Mouse (Mus musculus) left cerebral cortex, postnatal 25 days (tissue): ENCODE measurements around the gene Gm10271. TPM values are rescaled to one million over a fixed set of nuclear protein-coding genes. Genes with fewer than 3 reads are reported as not detected.
A peak's percentile ranks its signal among the peaks of the same experiment; 100 is the strongest.

Source experiments
- DNase-seq, 2 experiments: peaks; one replicate each; pipeline ENCODE4 v3.0.0; 2022; ENCODE audit warnings: low spot score in 2 of 2, mixed read lengths in 1 of 2
- intact Hi-C: fragments of 180-260 bp; cut with DNase I; formaldehyde crosslinking; loops from one replicate; pipeline ENCODE4 v1.15.1; 2025
- total RNA-seq, 2 experiments: library from RNA; stranded (reverse); gene quantifications; 2 replicates each; pipeline ENCODE4 v1.2.3; 2021

Gm10271 gene
- total RNA-seq, 2 experiments from 2014 or later: not detected

DNA sequence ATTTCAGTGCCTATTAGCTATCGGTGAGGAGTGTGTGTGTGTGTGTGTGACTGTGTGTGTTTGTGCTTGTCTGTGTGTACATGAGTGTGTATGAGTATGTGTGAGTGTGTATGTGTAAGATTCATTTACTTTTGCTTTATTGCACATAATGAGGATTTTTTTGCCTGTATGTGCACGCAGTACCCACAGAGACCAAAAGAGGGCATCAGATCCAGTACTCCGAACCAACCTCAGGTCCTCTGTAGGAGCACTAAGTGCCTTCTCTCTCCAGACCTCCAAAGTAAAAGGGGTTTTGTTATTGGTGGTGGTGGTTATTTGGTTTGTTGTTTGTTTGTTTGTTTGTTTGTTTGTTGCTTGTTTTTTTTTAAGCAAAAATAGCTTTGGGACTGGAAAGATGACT is 8.5 kb upstream of the Gm10271 start:
- intact Hi-C loops: no loop called here

DNA sequence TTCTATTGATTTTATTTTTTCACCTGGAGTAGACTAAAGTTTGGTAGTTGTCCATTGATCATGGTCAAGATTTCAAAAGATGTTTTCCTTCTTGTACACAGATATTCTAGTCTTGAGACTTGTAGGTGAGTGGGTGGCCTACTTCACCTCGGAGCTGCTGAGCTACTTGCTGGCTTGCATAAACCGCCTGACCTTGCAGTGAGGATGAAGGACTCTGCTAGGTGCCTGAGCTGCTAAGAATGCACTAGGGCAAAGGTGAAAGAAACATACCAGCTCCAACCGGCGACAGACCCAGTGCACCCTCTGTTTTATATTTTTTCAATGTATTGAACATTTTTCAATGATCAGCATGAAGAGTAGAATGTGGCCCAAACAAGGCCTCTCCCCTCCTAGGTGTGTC is 7.9 kb upstream of the Gm10271 start:
- intact Hi-C loops: no loop called here
- no peak for DNase-seq

More for the DNA sequence above, 8.5 kb upstream of the Gm10271 start:
- DNase-seq: no peak

GRCm38 (mm10) chr10:116978841-116979240 is 6.4 kb upstream of the Gm10271 start:
- intact Hi-C loops: no loop called here
- DNase-seq: no peak

DNA sequence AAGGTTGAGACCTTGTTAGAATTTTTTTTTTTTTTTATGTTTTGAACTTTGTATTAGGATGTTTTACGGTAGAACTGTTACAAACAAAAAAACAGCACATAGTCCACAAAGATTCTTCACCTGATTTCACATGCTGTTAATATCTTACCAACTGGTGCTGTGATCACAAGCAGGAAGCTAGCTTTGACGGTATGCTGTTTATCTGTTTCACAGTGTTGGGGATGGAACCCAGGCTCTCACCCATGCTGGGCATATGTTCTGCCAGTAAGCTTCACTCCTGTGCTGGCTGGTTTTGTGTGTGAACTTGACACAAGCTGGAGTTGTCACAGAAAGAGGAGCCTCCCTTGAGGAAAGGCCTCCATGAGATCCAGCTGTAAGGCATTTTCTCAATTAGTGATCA is 5.4 kb upstream of the Gm10271 start:
- no peak for DNase-seq
- intact Hi-C loops: no loop called here

GRCm38 (mm10) chr10:116977455-116977854 is 5.0 kb upstream of the Gm10271 start:
- intact Hi-C loops: no loop called here
- no peak for DNase-seq

GRCm38 (mm10) chr10:116968741-116969140 is 3.7 kb downstream of the Gm10271 start:
- intact Hi-C loops: no loop called here
- DNase-seq: no peak

- no peak for DNase-seq
- intact Hi-C loops: no loop called here
Observed at GRCm38 (mm10) chr10:116966065-116966464, 6.3 kb downstream of the Gm10271 start.

DNA sequence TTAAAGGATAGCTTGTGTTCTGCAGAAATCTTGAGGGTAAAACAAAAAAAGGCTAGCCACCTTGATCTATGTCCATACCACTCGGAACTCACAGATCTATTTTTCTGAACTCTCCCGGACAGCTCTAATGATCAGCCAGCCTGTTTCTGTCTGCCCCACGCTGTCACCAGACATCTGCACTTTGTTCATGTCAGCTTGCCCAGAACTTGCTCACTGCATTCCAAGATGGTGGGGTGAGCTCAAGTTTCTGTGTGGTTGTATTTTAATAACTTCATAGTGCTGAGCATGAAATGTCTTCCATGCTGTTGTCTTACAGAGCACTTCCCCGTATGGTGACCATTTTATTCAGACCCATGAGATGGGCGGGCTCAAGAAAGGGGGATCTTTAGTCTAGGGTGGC is 7.1 kb downstream of the Gm10271 start:
- no peak for DNase-seq
- intact Hi-C loops: no loop called here

- intact Hi-C loops: no loop called here
- DNase-seq: no peak
Observed at GRCm38 (mm10) chr10:116964571-116964970, 7.8 kb downstream of the Gm10271 start.

GRCm38 (mm10) chr10:116964084-116964483 is 8.3 kb downstream of the Gm10271 start:
- no peak for DNase-seq
- intact Hi-C loops: no loop called here

GRCm38 (mm10) chr10:116962803-116963202 is 9.6 kb downstream of the Gm10271 start:
- intact Hi-C loops: no loop called here
- DNase-seq: no peak

DNA sequence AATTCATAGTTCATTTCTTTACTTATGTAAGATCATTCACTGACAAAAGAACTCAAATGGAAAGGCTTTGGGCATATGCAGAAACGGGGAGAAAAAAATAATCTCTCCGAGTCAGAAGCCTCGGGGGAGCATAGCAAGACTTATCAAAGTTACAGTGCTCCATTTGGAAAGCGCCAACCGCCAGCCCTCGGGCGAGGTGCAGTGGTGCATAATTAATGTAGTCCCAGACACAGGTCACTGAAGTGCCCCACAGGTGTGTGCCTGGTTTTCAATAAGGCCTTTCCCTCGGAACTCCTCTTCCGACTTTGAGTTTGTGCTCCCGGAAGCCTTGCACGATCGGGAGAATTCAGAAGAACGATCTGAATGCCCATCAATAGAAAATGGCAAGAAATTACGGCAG is 10.3 kb downstream of the Gm10271 start:
- intact Hi-C loops: no loop called here
- DNase-seq: no peak

DNA sequence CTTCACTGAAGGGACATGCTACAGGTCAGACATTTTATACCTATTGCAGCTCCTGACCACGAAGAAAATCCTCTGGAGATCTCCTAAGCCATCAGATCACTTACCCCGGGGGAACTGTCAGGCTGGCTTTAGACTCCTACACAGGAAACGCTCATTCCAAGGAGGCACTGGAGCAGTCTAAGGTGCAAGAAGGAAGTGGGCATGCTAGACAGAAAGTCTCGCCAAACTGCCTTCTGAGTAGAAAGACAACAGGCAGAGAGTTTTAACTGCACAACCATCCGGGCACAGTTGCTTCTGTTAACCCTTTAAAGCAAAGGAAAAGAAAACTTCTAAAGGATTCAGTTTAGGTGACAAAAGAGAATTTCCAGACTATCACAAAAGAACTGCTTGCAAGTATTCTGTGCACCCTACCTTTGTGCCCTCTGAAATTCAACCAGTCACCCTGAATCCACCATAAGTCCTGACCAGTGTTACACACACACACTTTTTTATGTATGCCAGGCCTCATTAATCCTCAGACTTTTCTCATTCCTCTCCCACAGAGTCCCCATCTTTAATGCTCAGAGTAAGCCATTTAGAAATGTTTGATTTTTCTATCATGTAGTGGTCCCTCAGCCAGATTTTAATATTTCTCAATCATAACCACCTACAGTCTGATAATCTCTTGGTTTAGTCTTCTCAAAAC is 14.4 kb downstream of the Gm10271 start:
- intact Hi-C loops: loop anchor here (10.0 kb wide), 1 partner anchor 257 kb away; no protein-coding TSS in a partner anchor

DNA sequence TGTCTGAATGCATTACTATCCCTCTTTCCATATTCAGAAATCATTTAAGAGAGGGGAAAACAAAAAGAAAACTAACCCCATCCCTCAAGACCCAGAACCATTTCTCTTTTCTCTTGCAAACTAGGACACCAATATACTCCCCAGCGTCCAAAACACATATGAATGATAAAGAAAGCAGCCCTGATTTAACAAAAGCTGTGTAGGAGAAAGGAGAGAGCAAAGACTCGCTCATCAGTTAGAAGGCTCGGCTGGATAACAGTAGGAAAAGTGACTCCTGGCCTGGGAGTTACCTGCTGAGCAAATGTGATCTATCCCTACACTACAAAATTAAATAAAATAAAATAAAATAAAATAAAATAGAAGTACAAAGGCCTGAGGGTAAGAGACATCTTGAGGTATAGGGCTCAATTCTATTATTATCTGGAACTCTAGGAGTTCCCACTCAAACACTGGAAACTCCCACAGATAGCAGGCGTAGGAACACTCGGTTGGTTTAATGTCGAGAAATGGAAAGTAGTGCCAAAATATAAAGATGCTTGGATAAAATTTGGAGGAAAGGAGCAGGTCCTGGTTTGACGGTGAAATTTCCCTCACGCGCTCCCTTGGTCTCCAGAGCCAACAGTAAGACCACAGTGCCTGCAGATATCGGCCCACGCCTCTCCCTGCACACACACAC is 15.8 kb downstream of the Gm10271 start:
- DNase-seq: peak in 1 of 2 experiments; percentile 55
- intact Hi-C loops: loop anchor here (10.0 kb wide), 1 partner anchor 258 kb away; no protein-coding TSS in a partner anchor

More for the DNA sequence above, 14.4 kb downstream of the Gm10271 start:
- DNase-seq: no peak

DNA sequence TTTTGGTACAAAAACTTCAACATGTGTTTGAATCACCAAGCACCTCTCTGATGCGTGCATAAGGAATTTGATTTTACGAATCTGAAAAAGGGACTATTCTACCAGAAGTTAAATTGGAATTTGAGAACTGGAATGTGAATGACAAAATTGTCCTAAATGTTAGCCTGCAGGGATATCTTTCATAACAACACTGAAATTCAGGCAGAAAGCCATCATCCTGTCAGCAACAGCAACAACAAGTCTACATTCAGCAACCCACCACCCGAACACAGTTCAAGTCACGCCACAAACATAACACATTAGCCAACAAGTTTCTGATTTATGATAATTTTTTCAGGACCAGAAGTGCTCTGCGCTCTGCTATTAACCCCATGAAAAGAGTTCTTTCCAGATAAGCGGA is 17.2 kb downstream of the Gm10271 start:
- DNase-seq: no peak
- intact Hi-C loops: loop anchor here (10.0 kb wide), 1 partner anchor 260 kb away; no protein-coding TSS in a partner anchor

- no peak for DNase-seq
- intact Hi-C loops: loop anchor here (5.0 to 10.0 kb wide), 2 partner anchors 61 to 264 kb away; no protein-coding TSS in a partner anchor
Observed at GRCm38 (mm10) chr10:116950886-116951285, 21.5 kb downstream of the Gm10271 start.

GRCm38 (mm10) chr10:116950009-116950769 is 22.2 kb downstream of the Gm10271 start, which contains the start of gene Rab3ip:
Gene Rab3ip (minus strand): TSS chr10:116950769.
- intact Hi-C loops: loop anchor here (5.0 to 10.0 kb wide), 2 partner anchors 62 to 265 kb away; no protein-coding TSS in a partner anchor
- peak; percentile 87 to 88 for DNase-seq

DNA sequence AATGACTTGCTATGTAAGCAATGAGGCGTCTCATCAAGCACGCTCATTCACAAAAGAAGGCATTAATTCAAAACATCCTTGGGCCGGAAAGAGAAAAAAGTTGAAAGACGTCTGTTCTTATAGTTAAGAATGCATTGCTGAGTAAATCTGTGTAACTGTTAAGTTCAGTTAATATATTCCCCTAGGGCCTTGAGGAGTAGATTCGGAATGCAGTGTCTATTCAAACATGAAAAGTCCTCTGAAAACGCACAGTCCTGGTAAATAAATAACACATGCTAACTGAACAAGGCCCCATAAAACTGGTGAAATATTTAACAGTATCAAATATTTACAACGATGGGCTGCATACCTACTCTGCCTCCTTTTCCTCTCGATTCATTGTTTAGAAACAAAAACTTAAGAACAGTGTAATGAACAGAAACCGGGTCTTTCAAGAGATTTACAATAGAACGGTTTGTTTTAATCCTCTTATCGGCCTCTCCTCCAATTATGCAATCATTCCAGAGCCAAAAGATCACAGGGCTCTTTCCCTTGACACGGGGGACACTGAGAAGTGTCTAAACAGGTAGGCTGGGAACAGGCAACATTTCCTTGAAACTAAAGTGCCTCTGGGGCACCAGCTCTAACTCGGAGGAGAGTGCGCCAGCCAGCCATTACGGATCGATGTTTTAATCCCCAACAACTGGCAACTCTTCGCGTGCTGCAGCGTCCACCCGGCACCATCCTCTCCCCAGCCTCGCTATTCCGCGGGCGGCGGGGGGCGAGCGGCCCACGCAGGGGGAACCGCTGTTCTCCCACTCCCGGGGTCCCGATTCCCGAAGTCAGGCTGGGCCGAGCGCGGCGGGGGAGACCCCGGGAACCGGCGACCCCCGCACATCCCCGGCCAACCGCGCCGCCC is 23.0 kb downstream of the Gm10271 start:
- intact Hi-C loops: loop anchor here (5.0 to 10.0 kb wide), 3 partner anchors 63 to 265 kb away; no protein-coding TSS in a partner anchor

GRCm38 (mm10) chr10:116948414-116948813 is 24.0 kb downstream of the Gm10271 start:
- intact Hi-C loops: loop anchor here (5.0 kb wide), 1 partner anchor 84 kb away; no protein-coding TSS in a partner anchor
- no peak for DNase-seq

More for the DNA sequence above, 23.0 kb downstream of the Gm10271 start:
- peak in 1 of 2 experiments; percentile 17 for DNase-seq
